Mouse (Mus musculus): ENCODE data around the gene Mreg. TPM values are rescaled to one million over a fixed set of nuclear protein-coding genes. Genes with fewer than 3 reads are reported as not detected.
A peak's percentile ranks its signal among the peaks of the same experiment; 100 is the strongest.

Gene Mreg
- polyA plus RNA-seq, 1 experiment from 2014 or later, result 0.74 TPM

- no peak for ATAC-seq
- no peak for DNase-seq (ENCODE audit: low read depth, low spot score)
- no peaks in the 10 kb centered on the region for H3K27me3 ChIP-seq
- ChIA-PET POLR2A (no interaction called here), CTCF (interaction anchor here (2.3 kb wide), 1 partner anchor 12 kb away, joined by 9 read pairs; no protein-coding TSS in a partner anchor)
- TF ChIP-seq CTCF (IDR thresholded peaks at IDR 0.05), result no peak
- in situ Hi-C loops (cut with MboI; ENCODE audit: low pct_unique_long_range_greater_than_20kb), result loop anchor here (10.0 to 25.0 kb wide), 2 partner anchors 631 to 1874 kb away; no protein-coding TSS in a partner anchor
These were observed 76.0 kb downstream of the Mreg start for GRCm38 (mm10) chr1:72136101-72136500.

- DNase-seq (ENCODE audit: low read depth, low spot score) (no peak), ATAC-seq (no peak)
- H3K27me3 ChIP-seq, result no peaks in the 10 kb centered on the region
- ChIA-PET CTCF (interaction anchor here (2.3 kb wide), 1 partner anchor 10 kb away, joined by 9 read pairs; no protein-coding TSS in a partner anchor), POLR2A (no interaction called here)
- in situ Hi-C loops (cut with MboI; ENCODE audit: low pct_unique_long_range_greater_than_20kb), result loop anchor here (10.0 to 25.0 kb wide), 2 partner anchors 630 to 1872 kb away; no protein-coding TSS in a partner anchor
- TF ChIP-seq CTCF (IDR thresholded peaks at IDR 0.05), result no peak
These were observed 77.6 kb downstream of the Mreg start for GRCm38 (mm10) chr1:72134534-72134933.

GRCm38 (mm10) chr1:72123434-72124297 is 88.4 kb downstream of the Mreg start:
- peak; percentile 93 for TF ChIP-seq CTCF (IDR thresholded peaks at IDR 0.05)
- in situ Hi-C loops (cut with MboI; ENCODE audit: low pct_unique_long_range_greater_than_20kb), result loop anchor here (5.0 to 10.0 kb wide), 2 partner anchors 241 to 509 kb away; no protein-coding TSS in a partner anchor
- H3K27me3 ChIP-seq, result no peaks in the 10 kb centered on the region
- ATAC-seq (peak; percentile 73), DNase-seq (ENCODE audit: low read depth, low spot score) (no peak)
- ChIA-PET POLR2A (interaction anchor here (1.0 kb wide), 1 partner anchor 474 kb away, joined by 3 read pairs; no protein-coding TSS in a partner anchor), CTCF (interaction anchor here (0.6 to 2.9 kb wide), 14 partner anchors 9 to 833 kb away, joined by 3 to 9 read pairs (median 4); no protein-coding TSS in a partner anchor)

- no peak for TF ChIP-seq CTCF (IDR thresholded peaks at IDR 0.05)
- in situ Hi-C loops (cut with MboI; ENCODE audit: low pct_unique_long_range_greater_than_20kb), result loop anchor here (5.0 to 10.0 kb wide), 2 partner anchors 239 to 507 kb away; no protein-coding TSS in a partner anchor
These were observed 90.4 kb downstream of the Mreg start for GRCm38 (mm10) chr1:72121608-72122185.

GRCm38 (mm10) chr1:72119981-72120380 is 92.1 kb downstream of the Mreg start:
- no peaks in the 10 kb centered on the region for H3K27me3 ChIP-seq
- POLR2A ChIA-PET, result no interaction called here
- ATAC-seq (no peak), DNase-seq (ENCODE audit: low read depth, low spot score) (no peak)
- CTCF ChIA-PET, result no interaction called here
- in situ Hi-C loops (cut with MboI; ENCODE audit: low pct_unique_long_range_greater_than_20kb), result loop anchor here (5.0 to 10.0 kb wide), 2 partner anchors 238 to 505 kb away; no protein-coding TSS in a partner anchor
- no peak for TF ChIP-seq CTCF (IDR thresholded peaks at IDR 0.05)

More at GRCm38 (mm10) chr1:72121608-72122185, 90.4 kb downstream of the Mreg start:
- ATAC-seq (no peak), DNase-seq (ENCODE audit: low read depth, low spot score) (no peak)
- CTCF ChIA-PET, result interaction anchor here (1.1 kb wide), 1 partner anchor 10 kb away, joined by 4 read pairs; no protein-coding TSS in a partner anchor
- POLR2A ChIA-PET, result no interaction called here
- no peaks in the 10 kb centered on the region for H3K27me3 ChIP-seq

GRCm38 (mm10) chr1:72114206-72114605 is 97.9 kb downstream of the Mreg start:
- ChIA-PET CTCF (interaction anchor here (2.5 kb wide), 1 partner anchor 9 kb away, joined by 5 read pairs; no protein-coding TSS in a partner anchor), POLR2A (no interaction called here)
- in situ Hi-C loops (cut with MboI; ENCODE audit: low pct_unique_long_range_greater_than_20kb), result no loop called here
- DNase-seq (ENCODE audit: low read depth, low spot score), result no peak
- H3K27me3 ChIP-seq, result no peaks in the 10 kb centered on the region
- ATAC-seq, result no peak
- TF ChIP-seq CTCF (IDR thresholded peaks at IDR 0.05), result no peak

Other genes with a start within 250 kb of the Mreg start
- 27.2 TPM for gene Pecr, start 72.0 kb upstream of the Mreg start, polyA plus RNA-seq (2021)
- gene Tmem169, start 72.1 kb upstream of the Mreg start, polyA plus RNA-seq (2021), result 1.4 TPM
- gene Xrcc5, start 95.1 kb upstream of the Mreg start, polyA plus RNA-seq (2021), result 38.5 TPM

Measured in Patski (cell line).